Mouse (Mus musculus): ENCODE measurements around the gene Tpsg1. TPM values are rescaled to one million over a fixed set of nuclear protein-coding genes. Genes with fewer than 3 reads are reported as not detected.
A peak's percentile ranks its signal among the peaks of the same experiment; 100 is the strongest.

Tpsg1 gene
- 0.91 TPM in 1 of 2 replicates, not detected in the other for polyA plus RNA-seq (2011; ENCODE audit: insufficient read length, low read depth, missing spikeins)

DNA sequence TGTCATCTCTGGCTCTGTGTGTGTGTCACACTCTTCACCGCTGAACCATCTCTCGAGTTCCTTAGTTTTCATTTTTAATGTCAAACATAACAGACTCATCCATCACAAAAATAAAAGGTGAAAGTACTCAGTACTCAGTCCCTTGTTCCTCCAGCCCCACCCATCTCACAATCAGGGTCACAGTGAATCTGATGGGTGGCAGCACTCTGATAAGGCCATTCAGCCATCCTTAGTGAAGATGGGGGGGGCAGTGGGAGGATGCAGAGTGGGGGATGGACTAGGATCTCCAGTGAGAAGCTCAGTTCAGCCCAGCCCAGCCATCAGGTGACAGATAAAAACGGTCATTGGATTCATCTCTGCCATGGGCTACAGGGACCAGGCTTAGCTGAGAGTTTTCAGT lies at the start of gene Tpsg1:
TSS of gene Tpsg1 (plus strand) at position 301 of the 400 bp plus-strand sequence.
- Histone ChIP-seq H3K4me3 (ENCODE audit: insufficient read depth, low read length) (no peak within 1 kb of the TSS), H3K4me1 (ENCODE audit: control insufficient read depth, insufficient read depth, low read length) (no peaks in the 10 kb centered on the region), H3K27ac (ENCODE audit: insufficient read depth, low read length) (no peak within 1 kb of the TSS)
- no peak for TF ChIP-seq CTCF (IDR thresholded peaks at IDR 0.05; ENCODE audit: borderline replicate concordance, insufficient read depth, low read length)
- no peak for TF ChIP-seq POLR2A (IDR thresholded peaks at IDR 0.05; ENCODE audit: low read depth, low read length)

DNA sequence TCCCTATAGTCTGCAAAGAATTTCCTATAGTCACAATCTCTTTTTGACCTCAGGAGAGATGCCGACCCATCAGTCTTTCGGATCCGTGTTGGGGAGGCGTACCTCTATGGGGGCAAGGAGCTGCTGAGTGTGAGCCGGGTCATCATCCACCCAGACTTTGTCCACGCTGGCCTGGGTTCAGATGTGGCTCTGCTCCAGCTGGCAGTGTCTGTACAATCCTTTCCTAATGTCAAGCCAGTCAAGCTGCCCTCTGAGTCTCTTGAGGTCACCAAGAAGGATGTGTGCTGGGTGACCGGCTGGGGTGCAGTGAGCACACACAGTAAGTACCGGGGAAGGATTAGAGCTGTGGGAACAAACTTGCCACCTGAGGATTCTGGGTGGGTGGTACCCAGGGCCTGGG lies 48.3 kb upstream of the Tpsg1 start:
- no peaks in the 10 kb centered on the region for H3K4me1 ChIP-seq (ENCODE audit: control insufficient read depth, insufficient read depth, low read length)
- H3K4me3 ChIP-seq (ENCODE audit: insufficient read depth, low read length), result no peak overlapping the region
- no peak for TF ChIP-seq POLR2A (IDR thresholded peaks at IDR 0.05; ENCODE audit: low read depth, low read length)
- TF ChIP-seq CTCF (IDR thresholded peaks at IDR 0.05; ENCODE audit: borderline replicate concordance, insufficient read depth, low read length), result no peak
- no peak overlapping the region for H3K27ac ChIP-seq (ENCODE audit: insufficient read depth, low read length)

DNA sequence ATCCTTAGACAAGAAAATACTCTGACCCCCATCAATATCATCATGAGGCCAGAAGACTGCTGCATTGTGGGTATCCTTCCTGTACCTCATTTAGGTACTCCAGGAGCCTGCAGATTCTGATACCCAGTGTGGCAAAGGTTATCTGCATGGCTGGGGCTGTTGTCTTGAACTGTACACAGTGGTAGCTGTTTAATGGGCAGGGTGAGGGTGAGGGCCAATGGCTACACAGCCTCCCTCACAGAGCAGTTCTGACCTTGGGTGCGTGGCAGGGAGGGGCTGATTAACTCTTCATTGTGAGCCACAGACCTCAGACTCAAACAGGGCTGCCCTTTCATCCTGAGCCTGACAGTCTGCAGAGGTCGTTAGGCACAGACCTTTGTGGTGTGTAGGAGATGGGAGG lies 46.1 kb upstream of the Tpsg1 start:
- Histone ChIP-seq H3K4me1 (ENCODE audit: control insufficient read depth, insufficient read depth, low read length) (no peaks in the 10 kb centered on the region), H3K4me3 (ENCODE audit: insufficient read depth, low read length) (no peak overlapping the region), H3K27ac (ENCODE audit: insufficient read depth, low read length) (no peak overlapping the region)
- TF ChIP-seq CTCF (IDR thresholded peaks at IDR 0.05; ENCODE audit: borderline replicate concordance, insufficient read depth, low read length) (no peak), POLR2A (IDR thresholded peaks at IDR 0.05; ENCODE audit: low read depth, low read length) (no peak)

DNA sequence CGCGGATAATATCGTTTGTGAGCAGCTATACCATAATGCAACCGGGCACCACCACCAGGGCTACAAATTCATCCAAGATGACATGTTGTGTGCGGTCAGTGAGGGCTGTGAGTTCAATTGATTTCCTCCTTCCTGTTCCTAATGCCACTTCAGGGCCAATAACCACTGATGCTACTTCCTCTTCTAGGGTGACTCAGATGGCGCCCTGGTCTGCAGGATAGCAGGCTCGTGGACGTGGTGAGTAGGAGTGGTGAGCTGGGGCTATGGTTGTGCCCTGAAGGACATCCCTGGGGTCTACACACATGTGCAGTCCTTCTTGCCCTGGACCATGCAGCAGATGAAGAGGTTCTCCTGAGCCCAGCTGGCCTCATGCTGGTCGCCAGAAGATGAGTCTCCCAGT lies 36.8 kb upstream of the Tpsg1 start:
- no peak for TF ChIP-seq POLR2A (IDR thresholded peaks at IDR 0.05; ENCODE audit: low read depth, low read length)
- no peak for TF ChIP-seq CTCF (IDR thresholded peaks at IDR 0.05; ENCODE audit: borderline replicate concordance, insufficient read depth, low read length)
- Histone ChIP-seq H3K4me3 (ENCODE audit: insufficient read depth, low read length) (no peak overlapping the region), H3K4me1 (ENCODE audit: control insufficient read depth, insufficient read depth, low read length) (no peaks in the 10 kb centered on the region), H3K27ac (ENCODE audit: insufficient read depth, low read length) (no peak overlapping the region)

DNA sequence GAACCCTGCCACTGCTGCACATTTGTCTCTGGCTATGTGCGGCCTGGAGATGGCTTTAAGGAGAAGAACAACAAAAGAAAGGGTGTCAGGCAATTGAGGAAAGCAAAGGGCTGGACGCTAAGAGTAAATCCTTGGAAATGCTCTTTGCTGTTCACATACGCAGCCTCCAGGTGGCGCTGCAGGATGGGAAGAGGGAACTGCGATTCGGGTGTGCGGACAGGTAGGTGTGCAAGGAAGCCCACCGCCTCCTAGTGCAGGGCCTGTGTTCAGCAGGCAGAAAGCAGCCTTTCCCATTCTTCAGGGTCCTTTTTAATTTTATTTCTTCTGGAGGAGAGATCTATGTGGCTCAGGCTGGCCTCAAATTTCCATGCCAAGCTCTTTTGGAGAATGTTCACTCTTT lies 35.1 kb upstream of the Tpsg1 start:
- Histone ChIP-seq H3K4me1 (ENCODE audit: control insufficient read depth, insufficient read depth, low read length) (no peaks in the 10 kb centered on the region), H3K27ac (ENCODE audit: insufficient read depth, low read length) (no peak overlapping the region), H3K4me3 (ENCODE audit: insufficient read depth, low read length) (no peak overlapping the region)
- TF ChIP-seq CTCF (IDR thresholded peaks at IDR 0.05; ENCODE audit: borderline replicate concordance, insufficient read depth, low read length), result peak; percentile 94
- no peak for TF ChIP-seq POLR2A (IDR thresholded peaks at IDR 0.05; ENCODE audit: low read depth, low read length)

DNA sequence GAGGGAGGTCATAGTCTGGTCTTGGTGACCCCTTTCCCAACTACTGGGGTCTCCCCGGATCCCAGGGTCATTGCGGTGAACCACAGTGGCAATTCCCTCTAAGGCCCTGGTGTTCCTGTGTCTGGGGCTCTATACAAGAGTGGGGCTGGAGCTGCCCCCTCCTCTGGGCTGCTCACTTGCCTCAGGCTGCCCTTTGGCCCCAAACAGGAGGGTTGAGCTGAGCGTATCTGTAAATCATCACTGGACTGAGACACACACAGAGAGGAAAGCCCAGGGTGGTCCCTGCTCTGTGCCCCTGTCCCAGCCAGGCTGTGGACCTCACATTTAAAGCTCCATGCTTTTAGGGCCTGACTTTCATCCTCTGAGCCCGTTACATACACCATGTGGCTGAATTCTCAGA lies 30.9 kb upstream of the Tpsg1 start:
- no peak overlapping the region for H3K27ac ChIP-seq (ENCODE audit: insufficient read depth, low read length)
- H3K4me3 ChIP-seq (ENCODE audit: insufficient read depth, low read length), result no peak overlapping the region
- TF ChIP-seq POLR2A (IDR thresholded peaks at IDR 0.05; ENCODE audit: low read depth, low read length), result no peak
- no peak for TF ChIP-seq CTCF (IDR thresholded peaks at IDR 0.05; ENCODE audit: borderline replicate concordance, insufficient read depth, low read length)
- no peaks in the 10 kb centered on the region for H3K4me1 ChIP-seq (ENCODE audit: control insufficient read depth, insufficient read depth, low read length)

DNA sequence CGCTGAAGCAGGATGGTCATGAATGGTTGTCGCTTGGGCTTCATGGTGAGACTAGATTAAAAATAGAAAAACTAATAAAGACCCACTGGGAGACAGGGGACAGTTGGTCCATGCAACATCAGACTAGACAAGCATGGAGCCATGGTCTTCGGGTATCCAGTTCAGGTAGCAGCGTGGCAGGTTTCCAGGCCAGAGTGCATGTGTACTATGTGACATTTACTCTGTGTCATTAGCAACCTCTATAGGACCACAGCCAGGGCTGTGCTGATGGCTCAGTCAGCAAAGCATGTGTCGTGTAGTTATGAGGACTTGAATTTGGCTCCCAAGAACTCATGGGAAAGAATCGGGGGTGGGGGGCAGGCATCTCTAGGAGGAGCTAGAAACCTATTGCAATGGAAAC lies 29.1 kb upstream of the Tpsg1 start:
- H3K4me3 ChIP-seq (ENCODE audit: insufficient read depth, low read length), result no peak overlapping the region
- no peak overlapping the region for H3K27ac ChIP-seq (ENCODE audit: insufficient read depth, low read length)
- TF ChIP-seq CTCF (IDR thresholded peaks at IDR 0.05; ENCODE audit: borderline replicate concordance, insufficient read depth, low read length), result no peak
- no peak for TF ChIP-seq POLR2A (IDR thresholded peaks at IDR 0.05; ENCODE audit: low read depth, low read length)
- H3K4me1 ChIP-seq (ENCODE audit: control insufficient read depth, insufficient read depth, low read length), result no peaks in the 10 kb centered on the region

DNA sequence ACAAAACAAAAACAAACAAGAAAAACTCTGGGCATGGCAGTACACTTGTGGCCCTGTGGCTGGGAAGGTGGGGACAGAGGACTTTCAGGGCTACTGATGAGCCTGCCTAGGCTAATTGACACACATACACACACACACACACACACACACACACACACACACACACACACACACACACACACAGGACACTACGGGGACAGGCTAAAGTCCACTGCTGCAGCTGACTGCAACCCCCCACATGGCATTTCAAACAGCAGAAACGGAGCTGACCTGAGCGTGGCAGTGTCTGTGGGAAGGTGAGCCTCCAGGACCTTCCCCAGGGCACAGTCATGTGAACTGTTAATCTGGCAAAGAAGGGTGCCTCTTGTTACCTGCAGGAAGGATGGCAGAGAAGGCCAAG lies 27.6 kb upstream of the Tpsg1 start:
- Histone ChIP-seq H3K4me1 (ENCODE audit: control insufficient read depth, insufficient read depth, low read length) (no peaks in the 10 kb centered on the region), H3K27ac (ENCODE audit: insufficient read depth, low read length) (no peak overlapping the region), H3K4me3 (ENCODE audit: insufficient read depth, low read length) (no peak overlapping the region)
- TF ChIP-seq CTCF (IDR thresholded peaks at IDR 0.05; ENCODE audit: borderline replicate concordance, insufficient read depth, low read length), result no peak
- TF ChIP-seq POLR2A (IDR thresholded peaks at IDR 0.05; ENCODE audit: low read depth, low read length), result no peak

DNA sequence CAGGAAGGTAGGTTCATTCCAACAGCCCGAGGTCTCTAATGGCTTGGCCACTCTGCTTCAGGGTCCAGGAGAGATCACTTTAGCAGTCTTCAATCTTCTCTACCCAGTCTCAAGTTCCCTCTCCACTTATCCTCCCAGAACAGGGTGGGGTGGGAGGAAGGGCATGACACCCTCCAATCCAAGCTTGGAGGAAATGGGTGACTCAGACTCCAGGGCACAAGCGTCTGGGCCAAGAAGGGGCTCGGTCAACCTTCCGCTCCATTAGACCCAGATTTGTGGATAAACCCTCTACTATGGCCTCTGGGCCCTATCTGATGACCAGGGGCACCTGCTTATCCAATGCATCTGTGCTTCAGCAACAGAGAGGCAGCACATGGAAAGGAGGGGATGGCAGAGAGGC lies 23.6 kb upstream of the Tpsg1 start, which contains the start of gene Tpsab1:
TSS of gene Tpsab1 (minus strand) at position 101 of the 400 bp plus-strand sequence.
- H3K4me3 ChIP-seq (ENCODE audit: insufficient read depth, low read length), result no peak within 1 kb of the TSS
- H3K4me1 ChIP-seq (ENCODE audit: control insufficient read depth, insufficient read depth, low read length), result no peaks in the 10 kb centered on the region
- TF ChIP-seq CTCF (IDR thresholded peaks at IDR 0.05; ENCODE audit: borderline replicate concordance, insufficient read depth, low read length), result no peak
- no peak for TF ChIP-seq POLR2A (IDR thresholded peaks at IDR 0.05; ENCODE audit: low read depth, low read length)
- no peak within 1 kb of the TSS for H3K27ac ChIP-seq (ENCODE audit: insufficient read depth, low read length)

DNA sequence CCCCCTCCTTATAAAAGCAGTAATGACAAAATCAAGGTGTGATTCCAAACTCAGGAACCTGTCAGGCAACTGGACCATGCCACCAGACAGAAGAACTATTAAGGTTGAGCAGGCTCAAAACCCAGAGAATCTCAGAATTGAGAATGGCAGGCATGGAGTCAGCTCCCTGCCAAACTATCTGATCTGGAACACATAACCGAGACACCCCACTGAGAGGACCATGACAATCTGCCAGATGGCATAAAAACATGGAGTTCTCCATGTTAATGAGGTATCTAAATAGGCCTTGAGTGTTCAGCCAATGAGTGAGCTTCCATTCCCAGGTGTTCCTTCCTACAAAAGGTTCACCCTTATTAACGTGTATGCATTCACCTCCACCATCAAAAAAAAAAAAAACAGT lies 7.8 kb upstream of the Tpsg1 start:
- Histone ChIP-seq H3K4me1 (ENCODE audit: control insufficient read depth, insufficient read depth, low read length) (no peaks in the 10 kb centered on the region), H3K27ac (ENCODE audit: insufficient read depth, low read length) (no peak overlapping the region), H3K4me3 (ENCODE audit: insufficient read depth, low read length) (no peak overlapping the region)
- TF ChIP-seq CTCF (IDR thresholded peaks at IDR 0.05; ENCODE audit: borderline replicate concordance, insufficient read depth, low read length) (no peak), POLR2A (IDR thresholded peaks at IDR 0.05; ENCODE audit: low read depth, low read length) (no peak)

DNA sequence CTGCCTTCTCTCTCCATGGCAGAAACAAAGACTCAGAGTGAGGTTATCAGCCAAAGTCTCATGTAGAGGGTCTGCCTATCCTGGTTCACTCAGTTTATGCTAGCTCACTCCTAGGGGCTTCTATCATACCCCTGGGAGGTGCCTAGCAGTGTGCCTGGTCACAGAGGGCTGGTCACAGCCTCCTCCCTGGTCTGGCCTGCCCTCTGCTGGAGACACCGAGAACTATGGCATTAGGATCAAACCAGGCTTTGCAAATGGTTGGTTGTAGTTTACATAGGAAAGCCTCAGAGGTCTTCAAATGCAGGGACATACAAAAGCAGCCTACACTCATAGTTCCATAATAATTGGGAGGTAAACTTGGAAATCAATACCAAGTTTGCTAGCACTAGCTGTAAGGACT lies 5.3 kb upstream of the Tpsg1 start:
- Histone ChIP-seq H3K4me3 (ENCODE audit: insufficient read depth, low read length) (no peak overlapping the region), H3K27ac (ENCODE audit: insufficient read depth, low read length) (no peak overlapping the region), H3K4me1 (ENCODE audit: control insufficient read depth, insufficient read depth, low read length) (no peaks in the 10 kb centered on the region)
- TF ChIP-seq CTCF (IDR thresholded peaks at IDR 0.05; ENCODE audit: borderline replicate concordance, insufficient read depth, low read length) (peak; percentile 91; the same call in 1 of the 2 replicates), POLR2A (IDR thresholded peaks at IDR 0.05; ENCODE audit: low read depth, low read length) (no peak)
